Mouse (Mus musculus): Measurements from ENCODE around the gene Gm527. TPM values are rescaled to one million over a fixed set of nuclear protein-coding genes. Genes with fewer than 3 reads are reported as not detected.

Gene Gm527
- total RNA-seq, 2 experiments from 2014 or later, result 3.6 to 4.0 TPM

Other genes starting within 250 kb of the Gm527 start
- gene Klhl28, start 47.6 kb downstream of the Gm527 start, total RNA-seq (2021), result 1 to 10 TPM; 8.0 to 9.4 TPM
- gene Togaram1, start 47.9 kb downstream of the Gm527 start, total RNA-seq (2021), result 10 to 100 TPM in 1 of 2 experiments, 1 to 10 TPM in 1; 8.8 to 10.5 TPM
- 10 to 100 TPM; 11.5 to 14.0 TPM for gene Prpf39, start 118.4 kb downstream of the Gm527 start, total RNA-seq (2021)
- 100 to 1,000 TPM; 167 to 194 TPM for gene Fkbp3, start 156.1 kb downstream of the Gm527 start, total RNA-seq (2021)
- gene Fancm, start 157.7 kb downstream of the Gm527 start, total RNA-seq (2021), result 1 to 10 TPM in 1 of 2 experiments, under 1 TPM in 1; 0.99 to 3.0 TPM

Measured in gastrocnemius, postnatal 36 days (tissue).